Mouse (Mus musculus): ENCODE measurements around the gene Cntnap5a. TPM values are rescaled to one million over a fixed set of nuclear protein-coding genes. Genes with fewer than 3 reads are reported as not detected.

Cntnap5a gene
- polyA plus RNA-seq, 1 experiment from 2014 or later: not detected

DNA sequence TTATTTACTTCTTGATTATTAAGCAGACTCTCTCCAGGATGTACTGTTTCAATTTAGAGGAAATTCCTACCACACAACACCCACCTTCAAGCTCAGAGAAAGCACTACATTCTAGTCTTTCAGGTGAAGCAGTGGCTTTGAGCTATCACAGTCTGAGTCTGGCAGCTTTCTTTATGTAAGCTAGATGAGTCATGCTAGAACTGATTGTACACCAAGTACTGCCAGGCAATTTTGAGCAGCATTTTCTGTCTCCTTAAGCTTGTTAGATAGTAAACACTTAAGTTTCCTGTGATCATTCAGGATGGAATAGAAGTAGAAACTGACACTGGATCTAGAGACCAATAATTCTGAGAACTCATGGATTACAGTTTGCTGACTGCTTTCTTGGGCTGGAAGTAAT lies 61.0 kb downstream of the Cntnap5a start:
- Histone ChIP-seq H3K9me3 (replicated peaks; ENCODE audit: low read length) (no peaks in the 10 kb centered on the region), H3K4me2 (ENCODE audit: low read length) (no peak overlapping the region), H3K9ac (ENCODE audit: low read depth, low read length) (no peak overlapping the region), H3K4me1 (replicated peaks; ENCODE audit: insufficient read depth, low read length) (no peaks in the 10 kb centered on the region), H3K36me3 (ENCODE audit: insufficient read depth, low read length) (no peaks in the 10 kb centered on the region), H3K27me3 (ENCODE audit: insufficient read depth, low read length) (no peaks in the 10 kb centered on the region), H3K4me3 (replicated peaks; ENCODE audit: low read depth, low read length) (no peak overlapping the region), H3K27ac (no peak overlapping the region)
- DNase-seq (ENCODE audit: low spot score): no peak
- no peak for TF ChIP-seq CTCF (IDR thresholded peaks at IDR 0.05; ENCODE audit: low read depth)
- ATAC-seq (replicated peaks; ENCODE audit: low FRiP score, low read depth): no peak

DNA sequence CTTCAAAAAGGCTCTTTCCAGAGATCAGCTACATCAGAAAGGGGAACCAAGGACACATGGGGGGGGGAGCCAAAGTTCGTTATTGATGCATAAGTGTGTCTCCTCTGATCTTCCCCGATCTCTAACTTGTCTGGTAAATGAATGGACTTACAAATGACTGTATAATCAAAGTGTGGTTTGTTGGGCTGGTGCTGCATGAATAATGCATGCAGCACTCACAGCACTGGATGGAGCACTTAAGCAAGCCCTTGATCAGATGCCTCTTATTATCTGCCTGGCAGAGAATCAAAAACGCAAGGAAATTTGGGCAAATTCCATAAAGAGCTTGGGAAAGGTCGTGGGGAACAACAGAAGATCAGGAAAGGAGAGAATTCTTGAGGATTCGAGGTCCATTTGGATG lies 100.2 kb downstream of the Cntnap5a start:
- H3K9ac ChIP-seq (ENCODE audit: low read depth, low read length): no peak overlapping the region
- 63% methylated on average over 5 of the region's 5 CpGs for WGBS

DNA sequence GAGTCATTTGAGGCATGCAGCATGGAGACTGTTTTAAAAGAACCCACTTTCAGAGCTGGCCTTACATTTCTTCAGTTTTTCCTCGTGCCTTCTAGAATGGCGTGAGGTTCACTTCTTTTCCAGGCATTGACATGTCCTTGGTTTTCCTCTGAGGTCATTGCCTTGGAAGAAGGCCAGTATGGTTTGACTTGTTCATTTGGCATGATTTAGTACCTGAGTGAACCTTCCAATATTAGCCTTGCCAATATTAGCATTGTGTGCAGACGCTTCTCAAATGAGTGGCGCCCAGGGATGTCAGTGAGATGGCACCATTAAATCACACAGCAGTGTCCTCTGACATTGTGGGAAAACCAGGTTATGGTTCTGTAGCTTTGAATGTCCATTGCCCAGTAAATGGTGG lies 158.0 kb downstream of the Cntnap5a start:
- Histone ChIP-seq H3K4me1 (replicated peaks; ENCODE audit: insufficient read depth, low read length) (no peaks in the 10 kb centered on the region), H3K4me2 (ENCODE audit: low read length) (no peak overlapping the region), H3K4me3 (replicated peaks; ENCODE audit: low read depth, low read length) (no peak overlapping the region), H3K27ac (no peak overlapping the region), H3K9ac (ENCODE audit: low read depth, low read length) (no peak overlapping the region), H3K9me3 (replicated peaks; ENCODE audit: low read length) (no peaks in the 10 kb centered on the region), H3K27me3 (ENCODE audit: insufficient read depth, low read length) (no peaks in the 10 kb centered on the region), H3K36me3 (ENCODE audit: insufficient read depth, low read length) (no peaks in the 10 kb centered on the region)
- WGBS: 82% methylated on average over 4 of the region's 4 CpGs
- no peak for TF ChIP-seq CTCF (IDR thresholded peaks at IDR 0.05; ENCODE audit: low read depth)
- no peak for DNase-seq (ENCODE audit: low spot score)
- ATAC-seq (replicated peaks; ENCODE audit: low FRiP score, low read depth): no peak

More for the DNA sequence above, 100.2 kb downstream of the Cntnap5a start:
- Histone ChIP-seq H3K4me2 (ENCODE audit: low read length) (no peak overlapping the region), H3K27ac (no peak overlapping the region), H3K36me3 (ENCODE audit: insufficient read depth, low read length) (no peaks in the 10 kb centered on the region), H3K27me3 (ENCODE audit: insufficient read depth, low read length) (no peaks in the 10 kb centered on the region), H3K9me3 (replicated peaks; ENCODE audit: low read length) (no peaks in the 10 kb centered on the region), H3K4me1 (replicated peaks; ENCODE audit: insufficient read depth, low read length) (no peaks in the 10 kb centered on the region), H3K4me3 (replicated peaks; ENCODE audit: low read depth, low read length) (no peak overlapping the region)
- DNase-seq (ENCODE audit: low spot score) (no peak), ATAC-seq (replicated peaks; ENCODE audit: low FRiP score, low read depth) (no peak)
- no peak for TF ChIP-seq CTCF (IDR thresholded peaks at IDR 0.05; ENCODE audit: low read depth)

DNA sequence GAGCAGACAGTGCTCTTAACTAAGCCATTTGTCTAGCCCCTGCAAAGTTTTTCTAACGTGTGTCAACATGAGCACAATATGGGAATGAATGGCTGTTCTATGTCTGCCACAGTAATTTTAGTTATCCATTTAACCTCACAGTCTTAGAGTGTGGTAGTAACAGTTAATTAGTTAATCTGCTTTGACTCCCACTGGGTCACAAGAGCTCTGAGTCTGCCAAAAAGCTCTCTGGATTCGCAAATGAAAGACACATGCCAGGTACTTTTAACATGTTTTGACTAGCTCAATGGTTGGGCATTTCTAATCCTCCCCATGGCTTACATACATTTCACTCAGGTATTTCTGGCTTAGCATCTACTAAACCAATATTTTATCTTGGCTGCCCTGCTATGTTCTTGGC lies 163.0 kb downstream of the Cntnap5a start:
- no peak for DNase-seq (ENCODE audit: low spot score)
- Histone ChIP-seq H3K36me3 (ENCODE audit: insufficient read depth, low read length) (no peaks in the 10 kb centered on the region), H3K4me3 (replicated peaks; ENCODE audit: low read depth, low read length) (no peak overlapping the region), H3K4me1 (replicated peaks; ENCODE audit: insufficient read depth, low read length) (no peaks in the 10 kb centered on the region), H3K9me3 (replicated peaks; ENCODE audit: low read length) (no peaks in the 10 kb centered on the region), H3K4me2 (ENCODE audit: low read length) (no peak overlapping the region), H3K9ac (ENCODE audit: low read depth, low read length) (no peak overlapping the region), H3K27me3 (ENCODE audit: insufficient read depth, low read length) (no peaks in the 10 kb centered on the region), H3K27ac (no peak overlapping the region)
- TF ChIP-seq CTCF (IDR thresholded peaks at IDR 0.05; ENCODE audit: low read depth): no peak
- ATAC-seq (replicated peaks; ENCODE audit: low FRiP score, low read depth): no peak
- 66% methylated on average over 2 of the region's 2 CpGs for WGBS

DNA sequence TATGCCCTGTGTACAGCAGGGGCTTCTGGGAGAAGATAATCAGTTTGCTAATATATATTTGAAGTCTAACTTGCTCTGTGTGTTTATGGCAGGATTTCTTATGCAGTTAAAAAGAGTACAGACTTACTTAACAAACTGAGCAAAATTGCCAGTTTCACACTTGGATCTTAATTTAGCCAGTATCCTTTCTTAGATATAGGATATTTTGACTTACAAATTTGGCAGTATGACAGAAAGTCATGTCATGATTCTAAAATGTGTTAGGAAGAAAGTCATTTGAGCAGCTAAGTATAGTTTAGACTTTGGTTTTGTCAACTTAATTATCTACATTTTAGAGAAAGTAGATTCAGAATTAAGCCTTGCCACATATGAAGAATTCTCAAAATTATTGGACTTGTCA lies 167.7 kb downstream of the Cntnap5a start:
- no peak for TF ChIP-seq CTCF (IDR thresholded peaks at IDR 0.05; ENCODE audit: low read depth)
- no peaks in the 10 kb centered on the region for H3K9me3 ChIP-seq (replicated peaks; ENCODE audit: low read length)

DNA sequence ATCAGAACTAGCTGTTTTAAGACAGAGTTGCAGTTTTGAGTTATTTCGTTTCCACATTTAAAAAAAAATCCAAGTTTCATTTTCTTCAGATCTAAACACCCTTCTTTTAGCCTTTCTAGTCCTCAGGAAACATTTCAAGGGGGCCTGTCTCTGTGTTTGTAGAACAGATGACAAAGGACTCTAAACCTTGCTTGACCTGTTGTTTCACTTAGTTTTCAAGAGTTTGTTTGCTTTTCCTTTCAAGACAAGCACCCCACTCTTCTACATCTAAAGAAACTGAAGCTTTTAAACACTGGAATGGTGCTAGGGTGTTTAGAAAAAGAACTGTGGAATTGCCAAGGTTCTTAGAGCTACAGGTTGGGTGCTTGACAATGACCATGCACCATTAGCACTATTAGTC lies 233.8 kb downstream of the Cntnap5a start:
- no peaks in the 10 kb centered on the region for H3K36me3 ChIP-seq (ENCODE audit: insufficient read depth, low read length)
- no peak overlapping the region for H3K9ac ChIP-seq (ENCODE audit: low read depth, low read length)
- no peaks in the 10 kb centered on the region for H3K9me3 ChIP-seq (replicated peaks; ENCODE audit: low read length)
- H3K4me2 ChIP-seq (ENCODE audit: low read length): no peak overlapping the region
- H3K4me1 ChIP-seq (replicated peaks; ENCODE audit: insufficient read depth, low read length): no peaks in the 10 kb centered on the region
- no peak overlapping the region for H3K4me3 ChIP-seq (replicated peaks; ENCODE audit: low read depth, low read length)
- DNase-seq (ENCODE audit: low spot score) (no peak), ATAC-seq (replicated peaks; ENCODE audit: low FRiP score, low read depth) (no peak)
- WGBS: 72% methylated on average over 1 of the region's 1 CpGs
- no peak for TF ChIP-seq CTCF (IDR thresholded peaks at IDR 0.05; ENCODE audit: low read depth)
- no peak overlapping the region for H3K27ac ChIP-seq
- H3K27me3 ChIP-seq (ENCODE audit: insufficient read depth, low read length): no peaks in the 10 kb centered on the region

More for the DNA sequence above, 167.7 kb downstream of the Cntnap5a start:
- H3K4me3 ChIP-seq (replicated peaks; ENCODE audit: low read depth, low read length): no peak overlapping the region
- H3K27me3 ChIP-seq (ENCODE audit: insufficient read depth, low read length): no peaks in the 10 kb centered on the region
- no peak overlapping the region for H3K27ac ChIP-seq
- no peak overlapping the region for H3K9ac ChIP-seq (ENCODE audit: low read depth, low read length)
- no peaks in the 10 kb centered on the region for H3K4me1 ChIP-seq (replicated peaks; ENCODE audit: insufficient read depth, low read length)
- H3K36me3 ChIP-seq (ENCODE audit: insufficient read depth, low read length): no peaks in the 10 kb centered on the region
- ATAC-seq (replicated peaks; ENCODE audit: low FRiP score, low read depth) (no peak), DNase-seq (ENCODE audit: low spot score) (no peak)
- no peak overlapping the region for H3K4me2 ChIP-seq (ENCODE audit: low read length)

DNA sequence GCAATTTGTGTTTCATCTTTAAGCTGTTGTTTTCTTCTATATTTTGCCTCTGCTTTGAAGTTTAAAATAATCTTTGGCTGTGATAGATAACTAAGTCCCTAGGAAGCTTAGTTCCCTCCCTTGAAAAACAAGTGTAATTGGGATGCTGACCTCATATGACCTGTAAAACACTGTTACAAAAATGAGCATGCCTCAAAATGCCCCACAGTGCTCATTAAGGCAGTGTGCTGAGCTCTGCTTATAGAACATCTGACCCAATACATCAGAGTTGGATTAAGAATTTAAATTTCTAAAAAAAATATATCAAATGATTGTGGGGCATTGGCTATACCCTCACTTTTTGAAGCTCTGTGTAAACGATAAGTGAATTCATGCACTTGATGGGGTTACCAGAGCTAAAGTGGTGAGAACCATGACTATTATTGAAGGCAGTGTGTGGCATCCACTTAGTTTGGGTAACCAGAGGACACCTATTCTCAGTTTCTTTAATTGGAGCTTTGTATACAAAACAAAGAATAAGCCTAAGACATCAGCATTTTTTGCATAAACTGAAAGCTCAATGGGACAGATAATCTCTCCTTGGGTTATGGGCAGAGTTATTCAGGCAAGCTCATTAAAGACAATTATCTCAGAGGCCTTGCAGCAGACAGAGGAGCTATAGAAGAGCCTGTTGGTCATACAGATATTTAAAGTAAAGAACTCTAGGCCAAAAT lies 241.6 kb downstream of the Cntnap5a start:
- Histone ChIP-seq H3K27ac (no peak overlapping the region), H3K4me1 (replicated peaks; ENCODE audit: insufficient read depth, low read length) (no peaks in the 10 kb centered on the region), H3K36me3 (ENCODE audit: insufficient read depth, low read length) (no peaks in the 10 kb centered on the region), H3K9me3 (replicated peaks; ENCODE audit: low read length) (no peaks in the 10 kb centered on the region), H3K27me3 (ENCODE audit: insufficient read depth, low read length) (no peaks in the 10 kb centered on the region), H3K4me2 (ENCODE audit: low read length) (no peak overlapping the region), H3K9ac (ENCODE audit: low read depth, low read length) (no peak overlapping the region), H3K4me3 (replicated peaks; ENCODE audit: low read depth, low read length) (no peak overlapping the region)
- DNase-seq (ENCODE audit: low spot score): no peak
- 91% methylated on average over 1 of the region's 1 CpGs for WGBS
- no peak for TF ChIP-seq CTCF (IDR thresholded peaks at IDR 0.05; ENCODE audit: low read depth)
- ATAC-seq (replicated peaks; ENCODE audit: low FRiP score, low read depth): no peak
